Mouse (Mus musculus) forebrain, embryonic 11.5 days (tissue): Measurements from ENCODE around the gene Frat1. TPM values are rescaled to one million over a fixed set of nuclear protein-coding genes. Genes with fewer than 3 reads are reported as not detected.
A peak's percentile ranks its signal among the peaks of the same experiment; 100 is the strongest.

ENCODE experiments used
- ATAC-seq: fragments of 200-750 bp; cut with Nextera tagmentation; replicated peaks from 2 replicates; pipeline ENCODE4 v1.8.0; 2017; ENCODE audit warnings: moderate TSS enrichment; ENCODE audit not compliant: low FRiP score
- DNase-seq: peaks from one replicate; pipeline ENCODE4 v3.0.0-alpha.2; 2017; ENCODE audit warnings: low spot score
- H3K27ac ChIP-seq: fragments of 300-500 bp; sonication (generic); 2 replicates; pipeline ENCODE4 v1.5.1; 2014; ENCODE audit warnings: low read depth, low read length
- H3K27me3 ChIP-seq: fragments of 300-500 bp; sonication (generic); 2 replicates; pipeline ENCODE4 v1.6.1; 2014; ENCODE audit warnings: mild to moderate bottlenecking, low read length, mixed read lengths; ENCODE audit not compliant: control insufficient read depth, insufficient read depth
- H3K36me3 ChIP-seq: fragments of 300-500 bp; sonication (generic); 2 replicates; pipeline ENCODE4 v1.6.1; 2014; ENCODE audit warnings: mild to moderate bottlenecking, low read length, moderate library complexity, mixed read lengths; ENCODE audit not compliant: control insufficient read depth, insufficient read depth
- H3K4me1 ChIP-seq: fragments of 300-500 bp; sonication (generic); replicated peaks from 2 replicates; pipeline ENCODE4 v1.6.1; 2014; ENCODE audit warnings: low read length, mixed read lengths; ENCODE audit not compliant: control insufficient read depth, insufficient read depth
- H3K4me2 ChIP-seq: fragments of 300-500 bp; sonication (generic); 2 replicates; pipeline ENCODE4 v1.6.1; 2014; ENCODE audit warnings: low read depth, mild to moderate bottlenecking, low read length, moderate library complexity, mixed read lengths; ENCODE audit not compliant: severe bottlenecking
- H3K4me3 ChIP-seq: fragments of 300-500 bp; sonication (generic); 2 replicates; pipeline ENCODE4 v1.5.1; 2014; ENCODE audit warnings: low read depth, low read length
- H3K9ac ChIP-seq: fragments of 300-500 bp; sonication (generic); 2 replicates; pipeline ENCODE4 v1.6.1; 2014; ENCODE audit warnings: low read length
- H3K9me3 ChIP-seq: fragments of 300-500 bp; sonication (generic); 2 replicates; pipeline ENCODE4 v1.6.1; 2016; ENCODE audit warnings: low read length, mixed read lengths; ENCODE audit not compliant: control insufficient read depth
- WGBS: fragments of 180-500 bp; shearing (Covaris S2); extraction: QIAGEN DNeasy Blood & Tissue Kit; methylation state at CpG from one replicate; pipeline ENCODE4 v1.1.7; 2014; 5-methylcytosine and 5-hydroxymethylcytosine counted together
- polyA plus RNA-seq: library from polyadenylated mRNA; unstranded; fragments of >200 nt; fragmentation: Nextera tagmentation; extraction: Ambion mirVana; gene quantifications from 2 replicates; pipeline ENCODE4 v1.2.1, GENCODE M21; 2014

The Frat1 gene
- polyA plus RNA-seq, 1 experiment from 2014 or later: 13.2 TPM

GRCm38 (mm10) chr19:41822589-41822988 is 7.2 kb upstream of the Frat1 start:
- no peak overlapping the region for H3K27ac ChIP-seq
- DNase-seq (no peak), ATAC-seq (no peak)
- no peaks in the 10 kb centered on the region for H3K9me3 ChIP-seq
- no peak overlapping the region for H3K4me3 ChIP-seq
- no peak overlapping the region for H3K9ac ChIP-seq
- 0 out of 2 replicates have a peak, but pooled peaks cover 2% of the 10 kb centered on the region for H3K4me1 ChIP-seq
- 88% methylated on average over 1 of the region's 1 CpGs for WGBS
- no peaks in the 10 kb centered on the region for H3K27me3 ChIP-seq
- no peak overlapping the region for H3K4me2 ChIP-seq
- no peaks in the 10 kb centered on the region for H3K36me3 ChIP-seq

- no peak for ATAC-seq
- H3K27ac ChIP-seq: no peak overlapping the region
- no peaks in the 10 kb centered on the region for H3K27me3 ChIP-seq
- H3K4me2 ChIP-seq: no peak overlapping the region
- H3K36me3 ChIP-seq: no peaks in the 10 kb centered on the region
- 0 out of 2 replicates have a peak, but pooled peaks cover 2% of the 10 kb centered on the region for H3K4me1 ChIP-seq
- 87% methylated on average over 5 of the region's 5 CpGs for WGBS
- H3K9me3 ChIP-seq: no peaks in the 10 kb centered on the region
- DNase-seq: no peak
- H3K4me3 ChIP-seq: no peak overlapping the region
- H3K9ac ChIP-seq: no peak overlapping the region
Measured at GRCm38 (mm10) chr19:41824950-41825349, 4.8 kb upstream of the Frat1 start.

- Histone ChIP-seq H3K4me3 (no peak overlapping the region), H3K27me3 (no peaks in the 10 kb centered on the region), H3K36me3 (no peaks in the 10 kb centered on the region), H3K4me2 (no peak overlapping the region), H3K4me1 (peaks cover 1% of the 10 kb centered on the region; the same call in 1 of the 2 replicates), H3K9ac (no peak overlapping the region), H3K9me3 (no peaks in the 10 kb centered on the region), H3K27ac (no peak overlapping the region)
- ATAC-seq (no peak), DNase-seq (no peak)
- 91% methylated on average over 3 of the region's 3 CpGs for WGBS
Measured at GRCm38 (mm10) chr19:41826529-41826928, 3.2 kb upstream of the Frat1 start.

- no peak for DNase-seq
- Histone ChIP-seq H3K27ac (no peak overlapping the region), H3K27me3 (no peaks in the 10 kb centered on the region), H3K9me3 (no peaks in the 10 kb centered on the region), H3K4me1 (peaks cover 10% of the 10 kb centered on the region), H3K36me3 (no peaks in the 10 kb centered on the region), H3K4me2 (peak overlapping the region; percentile 97), H3K4me3 (peak overlapping the region; percentile 73; the same call in 1 of the 2 replicates), H3K9ac (peak overlapping the region; percentile 29; the same call in 1 of the 2 replicates)
- no peak for ATAC-seq
- 75% methylated on average over 3 of the region's 3 CpGs for WGBS
Measured at GRCm38 (mm10) chr19:41828941-41829340, 829 bp upstream of the Frat1 start.

- 1% methylated on average over 100 of the region's 112 CpGs for WGBS
- no peaks in the 10 kb centered on the region for H3K36me3 ChIP-seq
- H3K4me3 ChIP-seq: peak overlapping the region; percentile 73
- DNase-seq (peak; percentile 83), ATAC-seq (peak; percentile 57)
- no peaks in the 10 kb centered on the region for H3K27me3 ChIP-seq
- peak overlapping the region; percentile 97 for H3K4me2 ChIP-seq
- no peaks in the 10 kb centered on the region for H3K9me3 ChIP-seq
- peaks cover 10% of the 10 kb centered on the region for H3K4me1 ChIP-seq
- H3K27ac ChIP-seq: peak overlapping the region; percentile 90
- H3K9ac ChIP-seq: peak overlapping the region; percentile 72
Measured at GRCm38 (mm10) chr19:41830106-41831031, 599 bp downstream of the Frat1 start.

GRCm38 (mm10) chr19:41831101-41831570 is 1.4 kb downstream of the Frat1 start:
- Histone ChIP-seq H3K4me2 (peak overlapping the region; percentile 97), H3K27ac (no peak overlapping the region), H3K9me3 (no peaks in the 10 kb centered on the region), H3K36me3 (no peaks in the 10 kb centered on the region), H3K4me1 (peaks cover 15% of the 10 kb centered on the region), H3K27me3 (no peaks in the 10 kb centered on the region), H3K4me3 (peak overlapping the region; percentile 73), H3K9ac (peak overlapping the region; percentile 72)
- DNase-seq: peak; percentile 60
- ATAC-seq: no peak
- WGBS: under 1% methylated on average over 19 of the region's 19 CpGs

GRCm38 (mm10) chr19:41831718-41832391 is 2.1 kb downstream of the Frat1 start:
- H3K4me2 ChIP-seq: peak overlapping the region; percentile 97
- H3K9ac ChIP-seq: peak overlapping the region; percentile 39
- ATAC-seq (no peak), DNase-seq (peak; percentile 59)
- no peaks in the 10 kb centered on the region for H3K27me3 ChIP-seq
- H3K9me3 ChIP-seq: no peaks in the 10 kb centered on the region
- WGBS: 4% methylated on average over 14 of the region's 14 CpGs
- H3K4me1 ChIP-seq: peaks cover 15% of the 10 kb centered on the region
- peak overlapping the region; percentile 48; the same call in 1 of the 2 replicates for H3K27ac ChIP-seq
- H3K36me3 ChIP-seq: no peaks in the 10 kb centered on the region
- peak overlapping the region; percentile 73 for H3K4me3 ChIP-seq

GRCm38 (mm10) chr19:41832501-41833201 is 2.9 kb downstream of the Frat1 start:
- no peaks in the 10 kb centered on the region for H3K9me3 ChIP-seq
- ATAC-seq (no peak), DNase-seq (no peak)
- H3K27me3 ChIP-seq: no peaks in the 10 kb centered on the region
- 0 out of 2 replicates have a peak overlapping the region, but pooled peaks have one; percentile 17 for H3K9ac ChIP-seq
- H3K4me2 ChIP-seq: peak overlapping the region; percentile 97
- H3K4me3 ChIP-seq: no peak overlapping the region
- peaks cover 17% of the 10 kb centered on the region for H3K4me1 ChIP-seq
- no peaks in the 10 kb centered on the region for H3K36me3 ChIP-seq
- peak overlapping the region; percentile 60; the same call in 1 of the 2 replicates for H3K27ac ChIP-seq
- WGBS: 58% methylated on average over 13 of the region's 13 CpGs
